Mouse (Mus musculus) left cerebral cortex, adult 18-20 months (tissue): ENCODE results near the gene Atic. TPM values are rescaled to one million over a fixed set of nuclear protein-coding genes. Genes with fewer than 3 reads are reported as not detected.

Experiments used
- DNase-seq, 2 experiments: peaks; one replicate each; pipeline ENCODE4 v3.0.0; 2021 to 2022; ENCODE audit warnings: low spot score in 2 of 2, mixed read lengths in 1 of 2
- total RNA-seq, 2 experiments: library from RNA; stranded (reverse); gene quantifications; 2 replicates each; pipeline ENCODE4 v1.2.3; 2021

Atic gene
- total RNA-seq, 2 experiments from 2014 or later, result 35.3 to 36.5 TPM

GRCm38 (mm10) chr1:71590038-71590437, 33.1 kb downstream of the Atic start:
- no peak for DNase-seq

- DNase-seq, result no peak
Measured at GRCm38 (mm10) chr1:71593184-71593583, 36.2 kb downstream of the Atic start.

- DNase-seq, result no peak
Measured at GRCm38 (mm10) chr1:71594268-71594667, 37.3 kb downstream of the Atic start.

GRCm38 (mm10) chr1:71595365-71595764, 38.4 kb downstream of the Atic start:
- no peak for DNase-seq

- no peak for DNase-seq
Measured at GRCm38 (mm10) chr1:71605751-71606150, 48.8 kb downstream of the Atic start.

GRCm38 (mm10) chr1:71606600-71607325, 49.8 kb downstream of the Atic start:
- DNase-seq, result no peak

GRCm38 (mm10) chr1:71609057-71609775, 52.3 kb downstream of the Atic start:
- no peak for DNase-seq

GRCm38 (mm10) chr1:71609916-71610315, 53.0 kb downstream of the Atic start:
- no peak for DNase-seq

GRCm38 (mm10) chr1:71612256-71612655, 55.3 kb downstream of the Atic start:
- DNase-seq, result no peak

GRCm38 (mm10) chr1:71614545-71615246, 57.7 kb downstream of the Atic start:
- no peak for DNase-seq

- no peak for DNase-seq
Measured at GRCm38 (mm10) chr1:71621526-71621925, 64.6 kb downstream of the Atic start.

- no peak for DNase-seq
Measured at GRCm38 (mm10) chr1:71623625-71624024, 66.7 kb downstream of the Atic start.

Other genes starting within 250 kb of the Atic start
- gene Abca12, start 142.2 kb upstream of the Atic start, total RNA-seq, result under 1 TPM; 0.16 to 0.19 TPM
- gene Fn1, start 96.0 kb downstream of the Atic start, total RNA-seq, result 10 to 100 TPM; 42.0 to 45.8 TPM